9 mouse cellular contexts compared by ENCODE assay signal in the genomic region with DNA sequence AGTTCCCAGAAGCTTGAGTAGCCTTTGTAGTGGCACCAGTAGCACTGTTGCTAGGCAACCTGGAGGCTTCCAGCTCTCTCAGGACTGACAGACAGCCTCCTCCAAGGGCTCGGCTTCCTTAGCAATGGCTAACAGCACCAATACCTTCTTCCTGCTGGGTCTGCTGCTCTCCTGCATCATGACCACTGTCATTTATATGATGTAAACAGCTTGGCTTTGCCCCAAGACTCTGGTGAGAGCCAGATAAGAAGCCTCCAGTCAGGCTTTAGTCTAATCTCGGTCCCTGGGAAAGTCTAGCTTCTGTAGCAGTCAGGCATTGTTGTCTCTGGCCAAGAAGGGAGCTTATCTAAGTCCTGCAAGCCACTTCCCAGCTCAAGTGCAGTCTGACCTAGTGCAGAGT.
DNase-seq lines count a peak whose midpoint lies in the region; ATAC-seq lines count a peak whose summit lies in the region.
"Had no signal": no experiment of that assay in that cellular context is flagged by ENCODE, and none has a peak within 500 bp of the region (broad histone marks: within the 10 kb centered on the region; RNA-seq: fewer than 3 reads in every experiment).

No protein-coding gene starts in this region.

- no peak overlapping the region for H3K27ac ChIP-seq in liver, embryonic 13.5 days
- no peak overlapping the region for H3K27ac ChIP-seq in limb, embryonic 10.5 days
- H3K27ac ChIP-seq: embryonic facial prominence, embryonic 12.5 days had no signal

- no peak overlapping the region for H3K9ac ChIP-seq in liver, embryonic 13.5 days
- H3K9ac ChIP-seq: embryonic facial prominence, embryonic 12.5 days had no signal

- peaks cover 5% of the 10 kb centered on the region; the same call in 1 of the 2 replicates for H3K27me3 ChIP-seq in liver, embryonic 13.5 days
- no peaks in the 10 kb centered on the region for H3K27me3 ChIP-seq in limb, embryonic 10.5 days (ENCODE audit: low read depth, poor library complexity, severe bottlenecking)
- H3K27me3 ChIP-seq: embryonic facial prominence, embryonic 12.5 days had no signal

- peak; percentile 94 for ATAC-seq in liver, embryonic 13.5 days (ENCODE audit: low read depth)

- H3K4me1 ChIP-seq in liver, embryonic 13.5 days (replicated peaks) = peaks cover 14% of the 10 kb centered on the region
- peaks cover 6% of the 10 kb centered on the region; the same call in 1 of the 2 replicates for H3K4me1 ChIP-seq in limb, embryonic 10.5 days
- H3K4me1 ChIP-seq: embryonic facial prominence, embryonic 12.5 days had no signal

- H3K4me2 ChIP-seq in liver, embryonic 13.5 days = no peak overlapping the region
- H3K4me2 ChIP-seq: embryonic facial prominence, embryonic 12.5 days had no signal

- no peaks in the 10 kb centered on the region for H3K9me3 ChIP-seq in liver, embryonic 13.5 days (replicated peaks)
- H3K9me3 ChIP-seq in limb, embryonic 10.5 days (replicated peaks) = peaks cover 3% of the 10 kb centered on the region; the same call in 1 of the 2 replicates

- peak; percentile 6 for DNase-seq in adrenal gland, adult 8-10 months
- DNase-seq in adrenal gland, postnatal 4 days (ENCODE audit: low spot score in 2 of 2) = no peak
- DNase-seq in 416B (ENCODE audit: low read depth) = peak; percentile 24
- peak; percentile 40 for DNase-seq in heart, adult 8-10 months (ENCODE audit: low spot score)
- no peak for DNase-seq in liver, embryonic 13.5 days
- DNase-seq in limb, embryonic 10.5 days (ENCODE audit: low spot score) = no peak
- no peak for DNase-seq in layer of hippocampus, postnatal 36 days
- no peak for DNase-seq in gastrocnemius, adult 8-10 months (ENCODE audit: low spot score in 2 of 2)

- H3K36me3 ChIP-seq in liver, embryonic 13.5 days = no peaks in the 10 kb centered on the region
- no peaks in the 10 kb centered on the region for H3K36me3 ChIP-seq in limb, embryonic 10.5 days
- H3K36me3 ChIP-seq: embryonic facial prominence, embryonic 12.5 days had no signal

- 2% methylated on average over 2 of the region's 2 CpGs for WGBS in liver, embryonic 13.5 days (ENCODE audit: insufficient replicate concordance)
- WGBS in limb, embryonic 10.5 days = 55% methylated on average over 2 of the region's 2 CpGs

- no peak overlapping the region for H3K4me3 ChIP-seq in liver, embryonic 13.5 days (replicated peaks)
- H3K4me3 ChIP-seq in limb, embryonic 10.5 days = no peak overlapping the region
- H3K4me3 ChIP-seq: embryonic facial prominence, embryonic 12.5 days had no signal

Comparison
In these comparisons a context has a peak if more than half of its experiments do, and no peak if none do; other contexts are left out.
1. DNase-seq: peak in adrenal gland, adult 8-10 months (single experiment), 416B (single experiment) and heart, adult 8-10 months (single experiment); none in adrenal gland, postnatal 4 days (0 of 2), liver, embryonic 13.5 days (single experiment), limb, embryonic 10.5 days (single experiment), layer of hippocampus, postnatal 36 days (0 of 2) and gastrocnemius, adult 8-10 months (0 of 2).